Mouse (Mus musculus) hindbrain, embryonic 14.5 days (tissue): ENCODE results near the gene Coa7. TPM values are rescaled to one million over a fixed set of nuclear protein-coding genes. Genes with fewer than 3 reads are reported as not detected.

Experiments
- ATAC-seq: fragments of 200-750 bp; cut with Nextera tagmentation; 2 replicates; pipeline ENCODE4 v1.8.0; 2017; ENCODE audit warnings: moderate number of reproducible peaks, mild to moderate bottlenecking, moderate TSS enrichment, moderate library complexity; ENCODE audit not compliant: low FRiP score
- DNase-seq: peaks from one replicate; pipeline ENCODE4 v3.0.0-alpha.2; 2015; ENCODE audit warnings: low spot score
- H3K27ac ChIP-seq: fragments of 300-500 bp; sonication (generic); 2 replicates; pipeline ENCODE4 v1.5.1; 2014; ENCODE audit warnings: mild to moderate bottlenecking, moderate library complexity
- H3K27me3 ChIP-seq: fragments of 300-500 bp; sonication (generic); 2 replicates; pipeline ENCODE4 v1.6.1; 2014; ENCODE audit warnings: mild to moderate bottlenecking, low read length, mixed read lengths; ENCODE audit not compliant: control insufficient read depth, insufficient read depth
- H3K36me3 ChIP-seq: fragments of 300-500 bp; sonication (generic); replicated peaks from 2 replicates; pipeline ENCODE4 v1.6.1; 2014; ENCODE audit not compliant: control insufficient read depth, insufficient read depth
- H3K4me1 ChIP-seq: fragments of 300-500 bp; sonication (generic); replicated peaks from 2 replicates; pipeline ENCODE4 v1.6.1; 2014; ENCODE audit warnings: antibody characterized with exemption, low read length, mixed read lengths; ENCODE audit not compliant: control insufficient read depth, insufficient read depth
- H3K4me2 ChIP-seq: fragments of 300-500 bp; sonication (generic); replicated peaks from 2 replicates; pipeline ENCODE4 v1.6.1; 2014; ENCODE audit warnings: mild to moderate bottlenecking, moderate library complexity
- H3K4me3 ChIP-seq: fragments of 300-500 bp; sonication (generic); replicated peaks from 2 replicates; pipeline ENCODE4 v1.5.1; 2014; ENCODE audit warnings: mild to moderate bottlenecking, low read length
- H3K9ac ChIP-seq: fragments of 300-500 bp; sonication (generic); 2 replicates; pipeline ENCODE4 v1.6.1; 2014
- H3K9me3 ChIP-seq: fragments of 300-500 bp; sonication (generic); 2 replicates; pipeline ENCODE4 v1.6.1; 2016; ENCODE audit warnings: low read length; ENCODE audit not compliant: control insufficient read depth
- WGBS: fragments of 180-500 bp; shearing (Covaris S2); extraction: QIAGEN DNeasy Blood & Tissue Kit; methylation state at CpG from one replicate; pipeline ENCODE4 v1.1.7; 2014; 5-methylcytosine and 5-hydroxymethylcytosine counted together
- polyA plus RNA-seq: library from polyadenylated mRNA; unstranded; fragments of >200 nt; fragmentation: Nextera tagmentation; extraction: Ambion mirVana; gene quantifications from 2 replicates; pipeline ENCODE4 v1.2.1, GENCODE M21; 2014

Coa7 gene
- polyA plus RNA-seq, 1 experiment from 2014 or later: 47.9 TPM

DNA sequence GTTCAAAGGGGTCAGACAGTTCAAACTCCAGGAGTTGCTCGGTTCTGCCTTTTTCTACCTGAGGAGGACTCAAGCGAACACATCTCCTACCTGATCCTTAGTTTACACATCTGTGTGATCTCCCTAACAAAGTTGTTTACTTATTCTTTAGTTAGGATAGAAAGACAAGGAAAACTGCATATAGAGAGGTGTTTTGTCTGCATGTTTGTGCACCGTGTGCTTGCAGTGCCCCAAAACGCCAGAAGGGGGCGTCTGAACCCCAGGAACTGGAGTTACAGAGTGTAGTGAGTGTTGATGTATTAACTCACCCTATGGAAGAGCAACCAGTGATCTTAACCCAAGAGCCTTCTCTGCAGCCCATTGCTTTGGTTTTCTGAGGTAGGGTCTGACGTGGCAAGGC is 8.2 kb upstream of the Coa7 start:
- no peaks in the 10 kb centered on the region for H3K36me3 ChIP-seq
- 77% methylated on average over 6 of the region's 6 CpGs for WGBS
- H3K4me3 ChIP-seq: no peak overlapping the region
- DNase-seq (no peak), ATAC-seq (no peak)
- no peak overlapping the region for H3K27ac ChIP-seq
- H3K27me3 ChIP-seq: no peaks in the 10 kb centered on the region
- H3K9me3 ChIP-seq: no peaks in the 10 kb centered on the region
- H3K4me2 ChIP-seq: no peak overlapping the region
- H3K4me1 ChIP-seq: no peaks in the 10 kb centered on the region
- no peak overlapping the region for H3K9ac ChIP-seq

DNA sequence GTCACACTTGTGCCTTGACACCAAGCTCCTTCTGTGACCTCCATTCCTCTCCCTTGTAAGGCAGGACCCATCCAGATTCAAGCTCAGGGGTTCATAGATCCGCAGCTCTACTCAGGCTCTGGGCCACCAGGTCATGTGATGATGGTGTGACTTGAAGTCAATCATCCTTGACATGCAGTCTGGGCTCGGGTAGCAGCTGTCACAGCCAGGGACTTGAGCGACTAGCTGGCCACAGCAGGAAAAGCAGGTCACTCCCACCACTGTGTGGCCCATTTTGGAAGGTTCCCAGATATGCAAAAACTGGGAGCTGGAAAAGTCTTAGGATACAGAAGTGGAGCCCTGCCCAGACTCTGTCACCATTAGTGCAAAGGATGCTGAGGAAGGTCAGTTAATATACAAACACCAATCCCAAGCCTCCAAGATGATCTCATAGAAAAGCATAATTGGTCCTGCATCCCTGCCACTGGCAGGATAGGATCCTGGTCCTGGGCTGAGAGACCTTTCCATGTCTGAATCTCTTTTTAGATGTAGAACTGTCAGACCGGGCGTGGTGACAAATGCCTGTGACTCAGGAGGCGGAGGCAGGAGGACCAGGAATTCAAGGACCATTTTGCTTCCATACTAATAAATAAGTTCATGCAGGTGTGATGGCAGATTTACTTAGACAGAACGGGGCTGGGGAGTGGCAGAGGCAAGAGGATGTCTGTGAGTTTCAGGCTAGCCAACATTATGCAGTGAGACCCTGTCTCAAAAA is 7.1 kb upstream of the Coa7 start:
- WGBS: 77% methylated on average over 7 of the region's 7 CpGs
- H3K27me3 ChIP-seq: no peaks in the 10 kb centered on the region
- H3K27ac ChIP-seq: no peak overlapping the region
- H3K4me3 ChIP-seq: no peak overlapping the region
- H3K4me2 ChIP-seq: no peak overlapping the region
- ATAC-seq (no peak), DNase-seq (no peak)
- H3K36me3 ChIP-seq: no peaks in the 10 kb centered on the region
- no peaks in the 10 kb centered on the region for H3K9me3 ChIP-seq
- no peak overlapping the region for H3K9ac ChIP-seq
- H3K4me1 ChIP-seq: no peaks in the 10 kb centered on the region

DNA sequence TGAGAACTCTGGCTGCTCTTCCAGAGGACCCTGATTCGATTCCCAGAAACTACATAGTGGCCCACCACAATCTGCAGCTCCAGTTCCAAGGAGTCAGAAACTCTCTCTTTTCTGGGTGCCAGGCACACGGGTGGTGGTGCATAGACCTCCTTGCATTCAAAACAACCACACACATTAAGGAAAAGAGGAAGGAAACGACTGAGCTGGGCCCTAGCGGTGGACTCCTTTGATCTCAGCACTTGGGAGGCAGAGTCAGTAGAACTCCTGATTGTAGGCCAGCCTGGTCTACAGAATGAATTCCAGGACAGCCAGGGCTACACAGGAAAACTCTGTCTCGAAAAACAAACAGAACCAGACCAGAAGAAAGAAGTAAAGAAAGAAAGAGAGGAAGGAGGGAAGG is 4.4 kb upstream of the Coa7 start:
- H3K27me3 ChIP-seq: no peaks in the 10 kb centered on the region
- no peak for DNase-seq
- ATAC-seq: no peak
- WGBS: 77% methylated on average over 5 of the region's 5 CpGs
- no peak overlapping the region for H3K27ac ChIP-seq
- no peak overlapping the region for H3K4me3 ChIP-seq
- peaks cover 3% of the 10 kb centered on the region for H3K4me1 ChIP-seq
- H3K36me3 ChIP-seq: no peaks in the 10 kb centered on the region
- H3K4me2 ChIP-seq: no peak overlapping the region
- no peaks in the 10 kb centered on the region for H3K9me3 ChIP-seq
- H3K9ac ChIP-seq: no peak overlapping the region

DNA sequence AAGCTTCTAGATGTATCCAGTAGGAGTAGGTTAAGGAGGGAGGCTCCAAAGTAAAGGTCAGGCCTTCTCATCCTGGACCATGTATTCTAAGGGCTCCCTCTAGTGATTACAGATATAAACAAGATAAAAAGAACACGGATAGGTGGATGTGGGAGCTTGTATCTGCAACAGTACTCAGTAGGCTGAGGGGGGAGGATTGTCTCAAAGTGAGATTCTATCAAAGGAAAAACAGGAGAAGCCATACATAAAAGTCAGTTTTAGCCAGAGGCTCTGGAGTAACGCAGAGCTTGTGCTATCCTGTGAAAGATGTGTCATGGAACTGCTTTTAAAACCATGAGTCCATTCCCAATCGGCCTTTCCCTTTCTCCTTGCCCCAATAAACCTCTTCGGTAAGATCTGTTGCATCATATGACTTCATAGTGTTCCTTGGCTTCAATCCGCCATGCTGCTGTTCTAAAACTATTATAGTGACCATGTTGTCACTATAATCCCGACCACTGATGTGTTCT is 815 bp upstream of the Coa7 start:
- DNase-seq (peak; percentile 71), ATAC-seq (peak; percentile 13; the same call in 1 of the 2 replicates)
- WGBS: 34% methylated on average over 6 of the region's 6 CpGs
- peak overlapping the region; percentile 96 for H3K27ac ChIP-seq
- H3K4me1 ChIP-seq: peaks cover 7% of the 10 kb centered on the region
- H3K4me3 ChIP-seq: peak overlapping the region; percentile 62
- peak overlapping the region; percentile 73 for H3K9ac ChIP-seq
- no peaks in the 10 kb centered on the region for H3K9me3 ChIP-seq
- H3K4me2 ChIP-seq: peak overlapping the region; percentile 62
- H3K27me3 ChIP-seq: no peaks in the 10 kb centered on the region
- H3K36me3 ChIP-seq: peaks cover 3% of the 10 kb centered on the region; the same call in 1 of the 2 replicates

DNA sequence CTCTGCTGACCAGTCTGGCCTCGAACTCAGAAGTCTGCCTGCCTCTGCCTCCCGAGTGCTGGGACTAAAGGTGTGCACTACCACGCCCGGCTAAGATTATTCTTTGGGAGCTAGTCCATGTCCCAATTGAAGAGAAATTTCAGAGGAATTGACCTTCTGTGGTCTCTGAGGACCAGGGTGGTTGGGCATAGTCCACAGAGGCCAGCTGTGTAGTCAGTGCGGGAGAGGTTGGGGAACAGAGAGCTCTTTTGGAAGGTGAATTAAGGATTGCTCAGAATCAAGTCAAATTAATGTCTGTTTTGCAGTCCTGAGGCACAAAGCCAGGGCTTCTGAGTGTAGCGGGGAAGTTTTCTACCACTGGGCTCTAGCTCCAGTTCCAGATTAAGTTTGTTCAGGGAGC is 1.9 kb downstream of the Coa7 start:
- no peak for ATAC-seq

DNA sequence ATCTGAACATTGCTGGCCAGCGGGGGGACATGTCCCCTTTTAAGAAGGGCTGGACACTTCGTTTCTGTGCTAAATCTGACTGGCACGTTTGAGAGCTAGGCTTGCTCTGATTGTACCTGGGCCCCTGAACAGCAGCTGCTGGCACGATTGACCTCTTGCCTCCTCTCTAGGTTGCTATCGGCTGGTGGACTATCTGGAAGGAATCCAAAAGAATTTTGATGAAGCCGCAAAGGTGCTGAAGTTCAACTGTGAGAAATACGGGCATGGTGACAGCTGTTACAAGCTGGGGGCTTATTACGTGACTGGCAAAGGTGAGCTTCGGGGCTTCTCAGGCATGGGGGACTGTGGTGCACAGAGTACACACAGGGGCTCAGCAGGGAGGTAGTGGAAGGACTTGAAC is 4.1 kb downstream of the Coa7 start:
- Histone ChIP-seq H3K9me3 (no peaks in the 10 kb centered on the region), H3K36me3 (peaks cover 40% of the 10 kb centered on the region), H3K27ac (no peak overlapping the region), H3K4me1 (peaks cover 7% of the 10 kb centered on the region), H3K27me3 (no peaks in the 10 kb centered on the region), H3K4me3 (no peak overlapping the region), H3K4me2 (no peak overlapping the region), H3K9ac (no peak overlapping the region)
- DNase-seq (no peak), ATAC-seq (no peak)
- WGBS: 87% methylated on average over 9 of the region's 9 CpGs

More for the DNA sequence above, 1.9 kb downstream of the Coa7 start:
- Histone ChIP-seq H3K9me3 (no peaks in the 10 kb centered on the region), H3K27ac (no peak overlapping the region), H3K9ac (no peak overlapping the region), H3K4me1 (peaks cover 7% of the 10 kb centered on the region), H3K27me3 (no peaks in the 10 kb centered on the region), H3K4me3 (no peak overlapping the region), H3K4me2 (no peak overlapping the region), H3K36me3 (peaks cover 27% of the 10 kb centered on the region)
- DNase-seq: no peak
- WGBS: 98% methylated on average over 6 of the region's 6 CpGs

DNA sequence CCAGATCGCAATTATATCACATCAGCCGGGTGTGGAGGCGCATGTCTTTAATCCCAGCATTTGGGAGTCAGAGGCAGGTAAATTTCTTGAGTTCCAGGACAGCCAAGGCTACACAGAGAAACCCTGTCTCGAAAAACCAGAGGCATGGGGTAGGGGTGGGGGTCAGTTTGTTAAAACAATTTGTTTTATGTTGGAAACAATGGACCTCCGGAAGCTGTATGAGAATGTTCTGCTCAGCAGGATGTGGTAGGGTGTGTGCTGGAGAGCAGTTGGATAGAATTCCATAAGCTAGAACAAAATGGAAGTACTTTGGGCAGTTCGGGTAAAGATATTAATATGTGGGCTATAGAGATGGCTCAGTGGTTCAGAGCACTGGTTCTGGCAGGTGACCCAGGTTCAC is 7.5 kb downstream of the Coa7 start:
- no peaks in the 10 kb centered on the region for H3K27me3 ChIP-seq
- H3K4me3 ChIP-seq: no peak overlapping the region
- H3K36me3 ChIP-seq: peaks cover 60% of the 10 kb centered on the region
- 90% methylated on average over 6 of the region's 6 CpGs for WGBS
- no peaks in the 10 kb centered on the region for H3K9me3 ChIP-seq
- no peak overlapping the region for H3K9ac ChIP-seq
- H3K4me2 ChIP-seq: no peak overlapping the region
- H3K27ac ChIP-seq: no peak overlapping the region
- ATAC-seq (no peak), DNase-seq (no peak)
- H3K4me1 ChIP-seq: no peaks in the 10 kb centered on the region

DNA sequence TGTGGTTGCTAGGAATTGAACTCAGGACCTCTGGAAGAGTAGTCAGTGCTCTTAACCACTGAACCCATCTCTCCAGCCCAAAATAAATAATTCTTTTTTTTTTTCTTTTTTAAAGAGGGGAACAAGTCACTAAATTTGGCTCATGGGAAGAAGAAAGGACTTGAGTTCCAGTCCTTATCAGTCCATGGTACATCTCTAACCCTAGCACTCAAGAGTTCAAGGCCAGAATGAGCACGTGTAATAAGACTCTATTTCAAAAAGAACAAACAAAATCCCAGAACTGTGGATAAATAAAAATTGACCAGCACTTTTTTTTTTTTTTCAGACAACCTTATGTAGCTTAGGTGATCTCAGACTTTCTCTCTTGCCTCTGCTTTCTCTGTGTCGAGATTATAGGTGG is 8.8 kb downstream of the Coa7 start:
- Histone ChIP-seq H3K9me3 (no peaks in the 10 kb centered on the region), H3K4me2 (no peak overlapping the region), H3K27ac (no peak overlapping the region), H3K36me3 (peaks cover 60% of the 10 kb centered on the region), H3K4me3 (no peak overlapping the region), H3K4me1 (no peaks in the 10 kb centered on the region), H3K27me3 (no peaks in the 10 kb centered on the region), H3K9ac (no peak overlapping the region)
- DNase-seq (no peak), ATAC-seq (no peak)
- 87% methylated on average over 2 of the region's 2 CpGs for WGBS

DNA sequence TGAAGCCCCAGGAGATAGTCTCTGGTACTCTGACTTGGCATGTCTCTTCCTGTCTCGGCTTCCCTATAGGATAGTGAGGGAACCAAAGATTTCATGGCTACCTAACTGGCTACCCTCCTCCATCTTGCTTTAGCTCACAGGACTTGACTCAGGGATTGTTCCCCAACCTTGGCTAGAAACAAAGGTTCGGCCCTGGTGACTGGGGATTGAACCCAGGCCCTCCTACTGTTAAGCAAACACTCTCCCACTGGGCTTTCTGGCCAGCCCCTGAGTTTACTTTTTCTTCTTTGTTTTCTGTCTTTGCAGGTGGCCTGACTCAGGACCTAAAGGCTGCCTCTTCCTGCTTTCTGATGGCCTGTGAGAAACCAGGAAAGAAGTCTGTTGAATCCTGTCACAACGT is 9.9 kb downstream of the Coa7 start:
- Histone ChIP-seq H3K36me3 (peaks cover 50% of the 10 kb centered on the region), H3K4me1 (no peaks in the 10 kb centered on the region), H3K9me3 (no peaks in the 10 kb centered on the region), H3K4me2 (no peak overlapping the region), H3K9ac (no peak overlapping the region), H3K4me3 (no peak overlapping the region), H3K27me3 (no peaks in the 10 kb centered on the region), H3K27ac (no peak overlapping the region)
- 32% methylated on average over 3 of the region's 3 CpGs for WGBS
- ATAC-seq (no peak), DNase-seq (no peak)
